Mouse (Mus musculus): ENCODE results near the gene Ankar.

Gene Ankar

GRCm38 (mm10) chr1:72700479-72700878 lies at the start of gene Ankar:
Gene Ankar (minus strand): TSS chr1:72700579.
- DNase-seq (ENCODE audit: low read depth, low spot score), result no peak

- DNase-seq (ENCODE audit: low read depth, low spot score), result no peak
These were observed 46.0 kb upstream of the Ankar start for GRCm38 (mm10) chr1:72746382-72746781.

GRCm38 (mm10) chr1:72744816-72745506 lies 44.6 kb upstream of the Ankar start:
- no peak for DNase-seq (ENCODE audit: low read depth, low spot score)

GRCm38 (mm10) chr1:72741406-72741805 lies 41.0 kb upstream of the Ankar start:
- no peak for DNase-seq (ENCODE audit: low read depth, low spot score)

GRCm38 (mm10) chr1:72739681-72740063 lies 39.3 kb upstream of the Ankar start:
- no peak for DNase-seq (ENCODE audit: low read depth, low spot score)

- no peak for DNase-seq (ENCODE audit: low read depth, low spot score)
These were observed 38.7 kb upstream of the Ankar start for GRCm38 (mm10) chr1:72738946-72739680.

- no peak for DNase-seq (ENCODE audit: low read depth, low spot score)
These were observed 36.2 kb upstream of the Ankar start for GRCm38 (mm10) chr1:72736397-72737125.

- no peak for DNase-seq (ENCODE audit: low read depth, low spot score)
These were observed 32.9 kb upstream of the Ankar start for GRCm38 (mm10) chr1:72733191-72733691.

- no peak for DNase-seq (ENCODE audit: low read depth, low spot score)
These were observed 29.7 kb upstream of the Ankar start for GRCm38 (mm10) chr1:72730126-72730525.

- DNase-seq (ENCODE audit: low read depth, low spot score), result no peak
These were observed 28.4 kb upstream of the Ankar start for GRCm38 (mm10) chr1:72728781-72729180.

GRCm38 (mm10) chr1:72725941-72726340 lies 25.6 kb upstream of the Ankar start:
- no peak for DNase-seq (ENCODE audit: low read depth, low spot score)

GRCm38 (mm10) chr1:72724354-72724753 lies 24.0 kb upstream of the Ankar start:
- no peak for DNase-seq (ENCODE audit: low read depth, low spot score)

- no peak for DNase-seq (ENCODE audit: low read depth, low spot score)
These were observed 22.3 kb upstream of the Ankar start for GRCm38 (mm10) chr1:72722646-72723045.

GRCm38 (mm10) chr1:72720115-72720725 lies 19.8 kb upstream of the Ankar start:
- no peak for DNase-seq (ENCODE audit: low read depth, low spot score)

GRCm38 (mm10) chr1:72718846-72719245 lies 18.5 kb upstream of the Ankar start:
- peak; percentile 80 for DNase-seq (ENCODE audit: low read depth, low spot score)

GRCm38 (mm10) chr1:72717540-72717939 lies 17.2 kb upstream of the Ankar start:
- DNase-seq (ENCODE audit: low read depth, low spot score), result no peak

GRCm38 (mm10) chr1:72716926-72717325 lies 16.5 kb upstream of the Ankar start:
- peak; percentile 86 for DNase-seq (ENCODE audit: low read depth, low spot score)

- DNase-seq (ENCODE audit: low read depth, low spot score), result no peak
These were observed 16.0 kb upstream of the Ankar start for GRCm38 (mm10) chr1:72716421-72716820.

- DNase-seq (ENCODE audit: low read depth, low spot score), result no peak
These were observed 15.4 kb upstream of the Ankar start for GRCm38 (mm10) chr1:72715593-72716361.

GRCm38 (mm10) chr1:72715065-72715464 lies 14.7 kb upstream of the Ankar start:
- no peak for DNase-seq (ENCODE audit: low read depth, low spot score)

- DNase-seq (ENCODE audit: low read depth, low spot score), result no peak
These were observed 14.2 kb upstream of the Ankar start for GRCm38 (mm10) chr1:72714547-72714946.

All from forelimb bud, embryonic 11.5 days (tissue).